Mouse (Mus musculus): Measurements from ENCODE around the gene Hhex. TPM values are rescaled to one million over a fixed set of nuclear protein-coding genes. Genes with fewer than 3 reads are reported as not detected.

The Hhex gene
- polyA plus RNA-seq, 1 experiment from 2014 or later: 46.6 TPM

DNA sequence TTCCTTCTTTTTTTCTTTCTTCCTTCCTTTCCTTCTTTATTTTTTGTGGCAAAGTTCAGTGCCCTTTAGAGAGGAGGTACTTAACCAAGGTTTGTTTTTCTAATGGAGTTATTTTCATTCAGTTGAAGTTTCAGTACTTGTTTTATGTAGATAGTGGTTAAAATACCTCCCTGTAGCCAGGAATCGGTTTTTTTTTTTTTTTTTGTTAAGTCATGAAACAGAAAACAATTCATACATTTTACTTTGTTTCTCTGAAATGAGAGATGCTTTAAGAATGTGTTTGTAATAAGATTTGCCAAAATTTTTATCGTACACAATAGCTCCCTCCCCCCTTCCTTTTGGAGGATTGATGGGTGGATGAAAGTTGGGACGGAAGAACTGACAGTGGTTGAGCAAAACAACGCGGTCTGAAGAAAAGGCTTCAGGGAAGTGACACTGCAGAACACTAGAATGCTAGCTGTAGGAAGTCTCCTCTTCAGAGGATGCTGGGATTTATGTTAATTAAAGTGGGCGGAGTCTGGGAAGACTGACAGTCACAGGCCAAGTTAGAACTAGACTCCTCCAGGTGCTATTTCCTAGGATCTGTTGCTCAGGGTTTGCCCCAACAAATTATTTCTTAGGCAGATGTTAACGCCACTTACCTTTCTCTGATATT is 54.1 kb downstream of the Hhex start:
- H3K4me3 ChIP-seq (ENCODE audit: low read depth, low read length): no peak overlapping the region
- DNase-seq (ENCODE audit: low spot score) (no peak), ATAC-seq (replicated peaks; ENCODE audit: low FRiP score) (no peak)
- no peak overlapping the region for H3K27ac ChIP-seq (ENCODE audit: low read depth, low read length)
- peaks cover 1% of the 10 kb centered on the region; the same call in 1 of the 2 replicates for H3K9me3 ChIP-seq (ENCODE audit: control insufficient read depth, low read length)
- no peak overlapping the region for H3K4me2 ChIP-seq
- no peaks in the 10 kb centered on the region for H3K36me3 ChIP-seq (ENCODE audit: control insufficient read depth, insufficient read depth, low read length)
- WGBS: 42% methylated on average over 7 of the region's 7 CpGs
- H3K9ac ChIP-seq (ENCODE audit: low read depth, low read length): no peak overlapping the region
- peaks cover 8% of the 10 kb centered on the region for H3K4me1 ChIP-seq (replicated peaks; ENCODE audit: control insufficient read depth, insufficient read depth, low read length)
- H3K27me3 ChIP-seq (replicated peaks; ENCODE audit: control insufficient read depth, insufficient read depth, low read length): no peaks in the 10 kb centered on the region

Other genes with a start within 250 kb of the Hhex start
- gene March5, start 227.3 kb upstream of the Hhex start, polyA plus RNA-seq (2014; fragmentation: Nextera tagmentation; extraction: Ambion mirVana): 117 and 130 TPM in 2 replicates
- gene Cpeb3, start 226.2 kb upstream of the Hhex start, polyA plus RNA-seq (2014; fragmentation: Nextera tagmentation; extraction: Ambion mirVana): 1.3 and 2.0 TPM in 2 replicates
- 64.2 and 80.4 TPM in 2 replicates for gene Ide, start 97.0 kb upstream of the Hhex start, polyA plus RNA-seq (2014; fragmentation: Nextera tagmentation; extraction: Ambion mirVana)
- gene Kif11, start 58.4 kb upstream of the Hhex start, polyA plus RNA-seq (2014; fragmentation: Nextera tagmentation; extraction: Ambion mirVana): 77.0 and 85.7 TPM in 2 replicates
- gene Exoc6, start 115.6 kb downstream of the Hhex start, polyA plus RNA-seq (2014; fragmentation: Nextera tagmentation; extraction: Ambion mirVana): 53.3 and 62.0 TPM in 2 replicates